Mouse (Mus musculus) mouse embryonic stem cell (cell line): ENCODE results near the gene Slc6a19.
"Not testable (repeated sequence)": the region's sequence is repeated elsewhere in the genome, so short reads cannot be mapped to it uniquely, and the experiment has no call there.

Source experiments
- in situ Hi-C, 2 experiments: fragments of 300-500 bp; cut with MboI; formaldehyde crosslinking; loops; 1 replicate in 1 of 2; 3 replicates in 1 of 2; pipeline ENCODE4 v1.14.3; 2019 to 2020; ENCODE audit warnings: low sequenced_read_pairs in 2 of 2, low pct_unique_long_range_greater_than_20kb in 1 of 2, mixed read lengths in 1 of 2; ENCODE audit not compliant: unreplicated experiment in 1 of 2

Gene Slc6a19

GRCm38 (mm10) chr13:73704694-73705325 lies at the start of gene Slc6a19:
Gene Slc6a19 (minus strand): TSS chr13:73704865.
- in situ Hi-C loops = loop anchor here in 1 of 2 experiments (25.0 kb wide), 1 partner anchor 582 kb away; the partner anchor contains the start of gene Ahrr

GRCm38 (mm10) chr13:73751284-73751683 lies 46.6 kb upstream of the Slc6a19 start:
- in situ Hi-C loops = no loop called here

GRCm38 (mm10) chr13:73750435-73750834 lies 45.8 kb upstream of the Slc6a19 start:
- in situ Hi-C loops = no loop called here

GRCm38 (mm10) chr13:73748663-73749440 lies 44.2 kb upstream of the Slc6a19 start:
- in situ Hi-C loops = no loop called here

- in situ Hi-C loops = no loop called here
Observed at GRCm38 (mm10) chr13:73743662-73744061, 39.0 kb upstream of the Slc6a19 start.

- in situ Hi-C loops = no loop called here
Observed at GRCm38 (mm10) chr13:73742944-73743343, 38.3 kb upstream of the Slc6a19 start.

- in situ Hi-C loops = not testable (repeated sequence)
Observed at GRCm38 (mm10) chr13:73740399-73740944, 35.8 kb upstream of the Slc6a19 start.

GRCm38 (mm10) chr13:73736943-73737342 lies 32.3 kb upstream of the Slc6a19 start:
- in situ Hi-C loops = no loop called here

GRCm38 (mm10) chr13:73735928-73736327 lies 31.3 kb upstream of the Slc6a19 start:
- in situ Hi-C loops = no loop called here

- in situ Hi-C loops = no loop called here
Observed at GRCm38 (mm10) chr13:73735270-73735669, 30.6 kb upstream of the Slc6a19 start.

- in situ Hi-C loops = no loop called here
Observed at GRCm38 (mm10) chr13:73734379-73734778, 29.7 kb upstream of the Slc6a19 start.

- in situ Hi-C loops = no loop called here
Observed at GRCm38 (mm10) chr13:73732742-73733700, 28.4 kb upstream of the Slc6a19 start, which contains the start of gene Slc12a7. Gene Slc12a7 (plus strand): TSS chr13:73733094.

GRCm38 (mm10) chr13:73732235-73732634 lies 27.6 kb upstream of the Slc6a19 start:
- in situ Hi-C loops = no loop called here

- in situ Hi-C loops = no loop called here
Observed at GRCm38 (mm10) chr13:73730913-73731312, 26.2 kb upstream of the Slc6a19 start.

GRCm38 (mm10) chr13:73728633-73729032 lies 24.0 kb upstream of the Slc6a19 start:
- in situ Hi-C loops = loop anchor here in 1 of 2 experiments (5.0 kb wide), 1 partner anchor 99 kb away; no protein-coding TSS in a partner anchor

GRCm38 (mm10) chr13:73727621-73728025 lies 23.0 kb upstream of the Slc6a19 start:
- in situ Hi-C loops = loop anchor here in 1 of 2 experiments (5.0 kb wide), 1 partner anchor 100 kb away; no protein-coding TSS in a partner anchor

- in situ Hi-C loops = loop anchor here in 1 of 2 experiments (5.0 kb wide), 1 partner anchor 102 kb away; no protein-coding TSS in a partner anchor
Observed at GRCm38 (mm10) chr13:73725315-73725714, 20.6 kb upstream of the Slc6a19 start.

GRCm38 (mm10) chr13:73723081-73723668 lies 18.5 kb upstream of the Slc6a19 start:
- in situ Hi-C loops = loop anchor here (5.0 to 25.0 kb wide), 3 partner anchors 104 to 564 kb away; partner anchors contain the start of gene Ahrr (in 1 of the 2)
